Mouse (Mus musculus) gonadal fat pad, adult 2 months (tissue): ENCODE measurements around the gene Esp18. TPM values are rescaled to one million over a fixed set of nuclear protein-coding genes. Genes with fewer than 3 reads are reported as not detected.

Experiments used
- DNase-seq: peaks from one replicate; pipeline ENCODE4 v3.0.0-alpha.2; 2012; ENCODE audit warnings: low read depth
- polyA plus RNA-seq: library from polyadenylated mRNA; depleted of rRNA; stranded (reverse); fragments of >200 nt; gene quantifications from 2 replicates; pipeline ENCODE4 v1.2.3, GENCODE M21; 2012; rRNA removed

Gene Esp18
- polyA plus RNA-seq: not detected in 2 replicates

DNA sequence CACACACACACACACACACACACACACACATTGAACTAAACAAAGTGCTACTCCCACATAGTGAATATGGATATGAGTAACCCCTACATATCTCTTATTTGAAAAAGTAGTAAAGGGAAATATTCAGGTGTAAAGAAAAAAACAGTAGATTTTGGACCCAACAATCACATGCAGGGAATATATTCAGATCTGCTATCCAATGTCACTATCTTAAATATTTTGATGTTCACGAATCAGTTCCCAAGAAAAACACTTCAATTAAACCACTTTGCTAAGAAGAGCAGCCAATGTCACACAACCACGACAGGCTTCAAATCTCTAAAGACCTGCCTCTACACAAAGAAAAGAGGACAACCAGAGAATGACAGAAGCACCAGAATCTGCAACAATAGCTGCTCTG lies at the start of gene Esp18:
TSS of gene Esp18 (plus strand) at position 301 of the 400 bp plus-strand sequence.
- DNase-seq: no peak

DNA sequence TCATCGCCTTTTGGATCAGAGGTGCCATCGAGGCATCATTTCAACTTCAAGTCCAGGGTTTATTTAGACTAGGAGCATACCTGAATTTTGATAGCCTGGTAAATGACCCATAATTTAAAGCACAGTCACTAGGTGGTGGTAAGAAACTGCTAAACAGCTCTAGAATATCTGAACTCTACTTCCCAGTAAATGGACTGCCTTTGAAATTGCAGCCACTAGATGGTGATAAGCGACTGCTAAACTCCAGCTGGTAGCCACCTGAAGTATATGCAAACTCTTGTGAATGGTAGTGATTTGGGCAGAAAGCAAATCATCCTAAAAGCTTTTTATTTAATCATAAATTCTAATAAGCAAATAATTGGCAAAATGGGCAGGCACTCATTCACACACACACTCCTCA lies 42.8 kb upstream of the Esp18 start:
- no peak for DNase-seq

Other genes with a start within 250 kb of the Esp18 start
- not detected in 2 replicates for gene Esp16, start 129.8 kb downstream of the Esp18 start, polyA plus RNA-seq
- not detected in 2 replicates for gene Esp15, start 234.6 kb downstream of the Esp18 start, polyA plus RNA-seq